Mouse (Mus musculus): Measurements from ENCODE around the gene Prl4a1.
"Not testable (repeated sequence)": the region's sequence is repeated elsewhere in the genome, so short reads cannot be mapped to it uniquely, and the experiment has no call there.

Gene Prl4a1

DNA sequence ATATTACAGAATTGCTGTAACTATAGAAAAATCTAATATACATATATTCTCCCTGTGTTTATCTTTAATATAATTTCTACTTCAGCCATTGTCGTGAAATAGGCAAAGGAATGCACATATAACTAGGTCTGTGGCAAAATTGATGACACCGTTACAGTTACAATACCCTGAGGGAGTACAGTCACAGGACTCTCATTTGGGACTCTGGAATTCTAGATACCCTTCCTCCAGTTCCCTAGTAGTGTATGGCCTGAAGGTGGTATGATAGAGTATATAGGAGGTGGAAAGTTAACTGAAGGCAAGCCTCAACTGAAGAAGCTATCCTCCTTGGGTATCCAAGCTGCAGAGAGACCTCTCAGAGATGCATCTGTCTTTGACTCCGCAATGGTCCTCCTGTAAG is at the start of gene Prl4a1:
Gene Prl4a1 (plus strand): TSS at position 301 of the 400 bp plus-strand sequence.
- in situ Hi-C loops (cut with MseI, MboI) = no loop called here

DNA sequence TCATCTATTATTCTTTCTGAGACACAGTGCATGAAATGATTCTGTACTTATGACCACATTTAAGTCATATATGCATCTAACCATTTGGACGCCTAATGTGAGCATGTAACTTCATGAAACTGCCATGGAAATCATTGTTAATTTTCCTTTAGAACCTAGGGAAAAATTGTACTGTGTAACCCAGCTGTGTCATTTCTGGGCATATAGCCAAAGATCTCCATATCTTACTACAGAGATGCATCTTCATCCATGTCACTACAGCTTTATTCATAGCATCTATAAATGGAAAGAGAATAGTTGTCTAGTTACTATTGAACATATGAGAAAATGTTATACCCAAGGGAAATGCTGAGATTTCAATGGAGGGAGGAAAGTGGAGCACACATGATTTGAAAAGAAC is 43.1 kb upstream of the Prl4a1 start:
- in situ Hi-C loops (cut with MseI, MboI) = no loop called here

DNA sequence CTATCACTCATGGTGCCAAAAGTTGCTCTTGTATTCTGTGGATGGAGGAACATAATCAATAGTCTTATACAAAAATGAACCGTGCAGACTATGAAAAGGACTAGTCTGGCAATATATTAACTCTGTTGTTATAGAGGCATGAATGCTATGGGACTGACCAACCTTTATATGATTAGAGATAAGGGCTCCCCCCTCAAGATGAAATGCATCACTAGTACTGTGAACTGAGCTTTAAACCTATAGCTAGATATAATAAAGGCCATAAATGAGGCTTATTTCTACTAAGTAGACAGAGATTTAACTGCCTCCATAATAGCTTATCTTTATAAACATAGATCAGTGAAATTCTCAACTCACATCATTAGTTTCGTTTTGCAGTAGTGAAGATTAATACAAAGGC is 41.7 kb upstream of the Prl4a1 start:
- in situ Hi-C loops (cut with MseI, MboI) = not testable (repeated sequence)

DNA sequence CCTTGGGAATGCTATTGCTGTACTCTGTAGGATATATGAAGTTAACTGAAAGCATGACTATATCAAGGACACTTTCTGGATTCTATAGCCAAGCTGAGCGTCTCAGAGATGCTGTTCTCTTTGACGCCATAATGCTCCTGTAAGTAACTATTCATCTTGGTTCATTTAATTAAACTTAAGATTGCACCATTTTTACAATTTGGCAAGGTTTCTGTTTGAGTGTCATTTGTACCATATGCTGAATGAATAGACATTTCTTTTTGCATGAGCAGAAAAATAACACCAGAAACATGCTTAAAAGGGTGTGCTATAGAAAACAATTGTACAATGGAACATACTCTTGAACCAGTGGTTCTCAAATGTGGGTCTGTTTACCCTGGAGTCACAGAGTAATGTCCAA is 38.4 kb upstream of the Prl4a1 start:
- in situ Hi-C loops (cut with MseI, MboI) = no loop called here

DNA sequence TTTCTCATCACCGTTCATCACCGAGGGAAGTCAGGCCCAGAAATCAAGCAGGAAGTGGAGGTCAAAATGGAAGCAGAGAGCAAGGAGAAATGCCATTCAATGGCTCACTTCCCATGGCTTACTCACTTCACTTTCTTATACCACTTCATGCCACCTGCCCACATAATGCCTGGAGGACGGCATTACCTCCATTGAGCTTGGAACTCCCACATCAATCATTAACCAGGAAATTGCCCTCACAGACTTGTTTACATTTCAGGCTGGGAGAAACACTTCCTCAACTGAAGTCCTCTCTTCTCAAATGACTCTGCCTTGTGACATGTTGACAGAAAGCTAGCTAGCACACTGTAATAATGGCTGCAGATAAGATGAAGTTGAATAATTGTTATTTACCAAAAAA is 19.5 kb upstream of the Prl4a1 start:
- in situ Hi-C loops (cut with MseI, MboI) = not testable (repeated sequence)

DNA sequence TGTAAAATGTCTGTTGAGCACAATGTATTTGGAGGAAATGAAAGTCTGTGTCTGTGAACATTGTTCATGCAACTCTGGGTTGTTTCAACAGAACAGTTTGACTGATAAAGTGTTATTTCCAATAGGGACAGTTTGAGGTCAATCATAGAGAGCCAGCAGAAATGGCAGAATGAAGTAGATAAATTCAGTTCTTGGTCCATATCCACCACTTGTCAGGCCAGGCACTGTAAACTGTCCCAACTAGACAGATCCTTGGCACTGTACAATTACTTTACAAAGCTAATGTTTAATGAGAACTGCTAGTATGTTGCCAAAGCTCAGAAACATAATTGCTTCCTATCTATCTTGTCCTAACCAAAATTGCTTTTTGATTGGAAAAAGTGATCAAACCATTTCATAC is 13.3 kb downstream of the Prl4a1 start:
- in situ Hi-C loops (cut with MseI, MboI) = no loop called here

DNA sequence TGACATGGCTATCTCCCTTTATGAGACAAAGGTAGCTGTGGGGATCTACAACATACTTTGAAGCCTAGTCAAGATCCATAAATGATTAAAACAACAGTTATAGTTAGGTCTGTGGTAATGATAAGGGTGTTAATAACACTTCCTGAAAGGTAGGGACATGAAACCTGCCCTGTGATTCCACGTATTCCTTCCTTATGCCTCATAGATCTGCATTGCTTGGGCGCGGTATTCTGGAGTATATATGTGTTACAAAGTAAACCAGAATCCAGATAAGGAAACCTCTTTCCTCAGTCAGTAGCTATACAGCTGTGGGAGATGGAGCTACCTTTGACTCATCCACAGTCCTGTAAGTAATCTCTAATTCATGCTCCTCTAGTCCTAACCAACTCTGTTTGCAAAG is 53.3 kb downstream of the Prl4a1 start:
- in situ Hi-C loops (cut with MseI, MboI) = no loop called here
